10 mouse cellular contexts compared by ENCODE assay signal in the genomic region with DNA sequence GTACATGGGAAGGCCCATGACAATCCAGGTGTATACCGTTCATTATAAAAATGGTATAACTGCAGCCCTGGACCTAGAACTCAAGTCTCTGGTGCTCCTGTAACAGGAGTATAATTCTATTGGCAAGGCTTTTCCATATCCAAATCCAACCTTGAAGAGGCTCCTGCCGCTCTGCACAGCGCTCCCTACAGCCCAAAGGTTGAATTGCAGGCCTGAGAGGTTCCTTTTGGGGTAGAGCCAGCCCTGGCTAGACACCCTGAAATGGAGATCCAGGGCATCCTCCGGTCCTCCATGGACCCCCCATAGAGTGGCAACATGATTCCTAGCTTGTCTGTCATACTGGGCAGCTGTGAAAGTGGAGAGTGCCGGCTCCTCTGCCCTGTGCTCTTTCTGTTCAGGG. TPM values are rescaled to one million over a fixed set of nuclear protein-coding genes. Genes with fewer than 3 reads are reported as not detected.
DNase-seq lines count a peak whose midpoint lies in the region; ATAC-seq and TF ChIP-seq lines count a peak whose summit lies in the region.
"Had no signal": no experiment of that assay in that cellular context is flagged by ENCODE, and none has a peak within 500 bp of the region (broad histone marks: within the 10 kb centered on the region; RNA-seq: fewer than 3 reads in every experiment).

No protein-coding gene starts in this region.

- peak; percentile 13; the same call in 1 of the 2 replicates for TF ChIP-seq CTCF in heart, adult 2 months (IDR thresholded peaks at IDR 0.05)
- peak; percentile 99 for TF ChIP-seq CTCF in E14TG2a.4 (conservative IDR thresholded peaks at IDR 0.05; ENCODE audit: low read length)
- TF ChIP-seq CTCF in liver, postnatal 0 days (IDR thresholded peaks at IDR 0.05; ENCODE audit: low read depth), result peak; percentile 37

- no peaks in the 10 kb centered on the region for H3K79me2 ChIP-seq in heart, adult 2 months (replicated peaks; ENCODE audit: control insufficient read depth, insufficient read depth, low read length)

- H3K4me1 ChIP-seq in heart, adult 2 months (ENCODE audit: control insufficient read depth, insufficient read depth, low read length), result no peaks in the 10 kb centered on the region
- H3K4me1 ChIP-seq in E14TG2a.4 (replicated peaks; ENCODE audit: low read depth, low read length), result peaks cover 37% of the 10 kb centered on the region
- H3K4me1 ChIP-seq in forebrain, embryonic 14.5 days (ENCODE audit: control insufficient read depth, insufficient read depth, low read length), result peaks cover 24% of the 10 kb centered on the region
- H3K4me1 ChIP-seq in liver, postnatal 0 days (ENCODE audit: insufficient read depth), result no peaks in the 10 kb centered on the region

- intact Hi-C loops in heart, adult 2 months (cut with DNase I), result no loop called here

- 0 out of 2 replicates have a peak, but pooled peaks have one; percentile 22 for ATAC-seq in forebrain, embryonic 14.5 days
- ATAC-seq in liver, postnatal 0 days, result no peak
- no peak for ATAC-seq in cerebellum, adult (ENCODE audit: insufficient number of reproducible peaks, low FRiP score, low TSS enrichment)

- DNase-seq in heart, adult 2 months, result no peak
- no peak for DNase-seq in heart, postnatal 4 days
- peak; percentile 20 for DNase-seq in forebrain, embryonic 14.5 days (ENCODE audit: low spot score)
- DNase-seq in liver, postnatal 0 days, result no peak
- no peak for DNase-seq in spleen, postnatal 4 days (ENCODE audit: low spot score in 2 of 2)
- DNase-seq in kidney, postnatal 36 days, result no peak
- DNase-seq: lung, postnatal 36 days had no signal

- no peak for TF ChIP-seq EP300 in heart, adult 2 months (IDR thresholded peaks at IDR 0.05; ENCODE audit: insufficient read depth, low read depth, low read length)
- TF ChIP-seq EP300 in liver, postnatal 0 days (IDR thresholded peaks at IDR 0.05; ENCODE audit: low read depth), result no peak

- 44% methylated on average over 5 of the region's 5 CpGs for WGBS in heart, adult 2 months
- WGBS in forebrain, embryonic 14.5 days, result 30% methylated on average over 5 of the region's 5 CpGs
- WGBS in liver, postnatal 0 days (ENCODE audit: insufficient replicate concordance), result 53% methylated on average over 5 of the region's 5 CpGs

- no peaks in the 10 kb centered on the region for H3K36me3 ChIP-seq in heart, adult 2 months (ENCODE audit: control insufficient read depth, insufficient read depth, low read length)
- no peaks in the 10 kb centered on the region for H3K36me3 ChIP-seq in E14TG2a.4 (ENCODE audit: insufficient read depth, low read length)
- H3K36me3 ChIP-seq in forebrain, embryonic 14.5 days (ENCODE audit: control insufficient read depth, insufficient read depth, low read length), result no peaks in the 10 kb centered on the region
- H3K36me3 ChIP-seq in liver, postnatal 0 days (replicated peaks; ENCODE audit: insufficient read depth, low read length), result no peaks in the 10 kb centered on the region
- H3K36me3 ChIP-seq: heart, embryonic 15.5 days had no signal

- peak overlapping the region; percentile 29; the same call in 1 of the 2 replicates for H3K4me2 ChIP-seq in forebrain, embryonic 14.5 days (ENCODE audit: low read length)
- H3K4me2 ChIP-seq in liver, postnatal 0 days (ENCODE audit: low read depth, low read length), result no peak overlapping the region

- no peak overlapping the region for H3K4me3 ChIP-seq in heart, adult 2 months
- peak overlapping the region; percentile 77 for H3K4me3 ChIP-seq in E14TG2a.4 (replicated peaks; ENCODE audit: low read length)
- H3K4me3 ChIP-seq in forebrain, embryonic 14.5 days (ENCODE audit: low read depth, low read length), result no peak overlapping the region
- no peak overlapping the region for H3K4me3 ChIP-seq in liver, postnatal 0 days (ENCODE audit: low read depth, low read length)

- no peaks in the 10 kb centered on the region for H3K9me3 ChIP-seq in E14TG2a.4 (ENCODE audit: low read length)
- no peaks in the 10 kb centered on the region for H3K9me3 ChIP-seq in forebrain, embryonic 14.5 days (replicated peaks; ENCODE audit: control insufficient read depth, low read length)
- no peaks in the 10 kb centered on the region for H3K9me3 ChIP-seq in liver, postnatal 0 days (ENCODE audit: low read length)
- H3K9me3 ChIP-seq: heart, embryonic 15.5 days had no signal

- H3K27ac ChIP-seq in heart, adult 2 months, result no peak overlapping the region
- H3K27ac ChIP-seq in forebrain, embryonic 14.5 days (ENCODE audit: low read depth, low read length), result peak overlapping the region; percentile 73
- H3K27ac ChIP-seq in liver, postnatal 0 days (ENCODE audit: low read depth), result no peak overlapping the region
- H3K27ac ChIP-seq: heart, embryonic 15.5 days had no signal

- no peak for TF ChIP-seq POLR2A in heart, adult 2 months (IDR thresholded peaks at IDR 0.05; ENCODE audit: insufficient read depth, low read depth, low read length)

- no peaks in the 10 kb centered on the region for H3K27me3 ChIP-seq in heart, adult 2 months (ENCODE audit: control insufficient read depth, insufficient read depth, low read length)
- H3K27me3 ChIP-seq in E14TG2a.4 (ENCODE audit: insufficient read depth, low read length), result peaks cover 15% of the 10 kb centered on the region
- H3K27me3 ChIP-seq in forebrain, embryonic 14.5 days (replicated peaks; ENCODE audit: control insufficient read depth, insufficient read depth, low read length), result no peaks in the 10 kb centered on the region
- peaks cover 10% of the 10 kb centered on the region; the same call in 1 of the 2 replicates for H3K27me3 ChIP-seq in liver, postnatal 0 days (ENCODE audit: insufficient read depth, low read length)

- no peak overlapping the region for H3K9ac ChIP-seq in heart, adult 2 months (ENCODE audit: low read depth, low read length)
- no peak overlapping the region; the same call in 1 of the 2 replicates for H3K9ac ChIP-seq in forebrain, embryonic 14.5 days (ENCODE audit: low read length)
- H3K9ac ChIP-seq in liver, postnatal 0 days (replicated peaks), result no peak overlapping the region

RNA-seq across cellular contexts. Expression of a gene that starts 54.8 kb away (rescaled TPM):
- total RNA-seq in heart, adult 2 months (2021), result 10 to 100 TPM; 20.3 to 22.9 TPM
- polyA plus RNA-seq in heart, adult 2 months (2012; rRNA removed), result 25.9 and 28.3 TPM in 2 replicates
- 10 to 100 TPM; 22.1 to 22.8 TPM for total RNA-seq in heart, postnatal 4 days (2021)
- 44.4 and 53.4 TPM in 2 replicates for polyA plus RNA-seq in forebrain, embryonic 14.5 days (2014; fragmentation: Nextera tagmentation; extraction: Ambion mirVana)
- 15.7 and 17.9 TPM in 2 replicates for polyA plus RNA-seq in liver, postnatal 0 days (2015; fragmentation: Nextera tagmentation; extraction: Ambion mirVana)

Comparison
In these comparisons a context has a peak if more than half of its experiments do, and no peak if none do; other contexts are left out.
1. CTCF ChIP-seq: peak in every context shown above with its lines; median percentile 99 in E14TG2a.4; 37 in liver, postnatal 0 days; 13 in heart, adult 2 months.